Mouse (Mus musculus): Measurements from ENCODE around the gene Zfp622.
"Not testable (repeated sequence)": the region's sequence is repeated elsewhere in the genome, so short reads cannot be mapped to it uniquely, and the experiment has no call there.

GRCm38 (mm10) chr15:25999545-25999944 is 15.4 kb downstream of the Zfp622 start:
- TF ChIP-seq CTCF (conservative IDR thresholded peaks at IDR 0.05; ENCODE audit: low read length); POU5F1 (IDR thresholded peaks at IDR 0.05; ENCODE audit: borderline replicate concordance, low read length); NANOG (IDR thresholded peaks at IDR 0.05; ENCODE audit: borderline replicate concordance, low read length): not testable (repeated sequence)
